Mouse (Mus musculus): ENCODE data around the gene Ndufv3.
A peak's percentile ranks its signal among the peaks of the same experiment; 100 is the strongest.

The Ndufv3 gene

GRCm38 (mm10) chr17:31519946-31520838 lies at the start of gene Ndufv3, which contains the start of gene Wdr4:
Gene Ndufv3 (plus strand): TSS chr17:31520115.
Gene Wdr4 (minus strand): TSS chr17:31519980.
- Histone ChIP-seq H3K4me3 (replicated peaks; ENCODE audit: low read length) (peak within 1 kb of the TSS; percentile 97), H3K36me3 (ENCODE audit: insufficient read depth, low read length) (peaks cover 40% of the 10 kb centered on the region), H3K27me3 (ENCODE audit: insufficient read depth, low read length) (no peaks in the 10 kb centered on the region), H3K4me1 (replicated peaks; ENCODE audit: low read depth, low read length) (peaks cover 52% of the 10 kb centered on the region), H3K9me3 (ENCODE audit: low read length) (no peaks in the 10 kb centered on the region)
- TF ChIP-seq POU5F1 (IDR thresholded peaks at IDR 0.05; ENCODE audit: borderline replicate concordance, low read length) (no peak), CTCF (conservative IDR thresholded peaks at IDR 0.05; ENCODE audit: low read length) (0 out of 2 replicates have a peak, but pooled peaks have one; percentile 2), NANOG (IDR thresholded peaks at IDR 0.05; ENCODE audit: borderline replicate concordance, low read length) (no peak)

- TF ChIP-seq POU5F1 (IDR thresholded peaks at IDR 0.05; ENCODE audit: borderline replicate concordance, low read length) (no peak), CTCF (conservative IDR thresholded peaks at IDR 0.05; ENCODE audit: low read length) (no peak), NANOG (IDR thresholded peaks at IDR 0.05; ENCODE audit: borderline replicate concordance, low read length) (no peak)
- H3K9me3 ChIP-seq (ENCODE audit: low read length) = no peaks in the 10 kb centered on the region
Observed at GRCm38 (mm10) chr17:31470766-31471418, 49.0 kb upstream of the Ndufv3 start.

GRCm38 (mm10) chr17:31474388-31474787 lies 45.5 kb upstream of the Ndufv3 start:
- peaks cover 24% of the 10 kb centered on the region for H3K4me1 ChIP-seq (replicated peaks; ENCODE audit: low read depth, low read length)
- no peaks in the 10 kb centered on the region for H3K36me3 ChIP-seq (ENCODE audit: insufficient read depth, low read length)
- TF ChIP-seq POU5F1 (IDR thresholded peaks at IDR 0.05; ENCODE audit: borderline replicate concordance, low read length) = no peak
- no peak for TF ChIP-seq NANOG (IDR thresholded peaks at IDR 0.05; ENCODE audit: borderline replicate concordance, low read length)
- no peak overlapping the region for H3K4me3 ChIP-seq (replicated peaks; ENCODE audit: low read length)
- H3K9me3 ChIP-seq (ENCODE audit: low read length) = no peaks in the 10 kb centered on the region
- H3K27me3 ChIP-seq (ENCODE audit: insufficient read depth, low read length) = no peaks in the 10 kb centered on the region

More at GRCm38 (mm10) chr17:31470766-31471418, 49.0 kb upstream of the Ndufv3 start:
- peaks cover 26% of the 10 kb centered on the region for H3K4me1 ChIP-seq (replicated peaks; ENCODE audit: low read depth, low read length)
- no peaks in the 10 kb centered on the region for H3K36me3 ChIP-seq (ENCODE audit: insufficient read depth, low read length)
- no peaks in the 10 kb centered on the region for H3K27me3 ChIP-seq (ENCODE audit: insufficient read depth, low read length)
- no peak overlapping the region for H3K4me3 ChIP-seq (replicated peaks; ENCODE audit: low read length)

- Histone ChIP-seq H3K36me3 (ENCODE audit: insufficient read depth, low read length) (no peaks in the 10 kb centered on the region), H3K4me3 (replicated peaks; ENCODE audit: low read length) (peak overlapping the region; percentile 56), H3K9me3 (ENCODE audit: low read length) (no peaks in the 10 kb centered on the region), H3K27me3 (ENCODE audit: insufficient read depth, low read length) (no peaks in the 10 kb centered on the region), H3K4me1 (replicated peaks; ENCODE audit: low read depth, low read length) (peaks cover 31% of the 10 kb centered on the region)
- peak; percentile 46; the same call in 1 of the 2 replicates for TF ChIP-seq POU5F1 (IDR thresholded peaks at IDR 0.05; ENCODE audit: borderline replicate concordance, low read length)
- TF ChIP-seq CTCF (conservative IDR thresholded peaks at IDR 0.05; ENCODE audit: low read length) = no peak
Observed at GRCm38 (mm10) chr17:31478606-31479005, 41.3 kb upstream of the Ndufv3 start.

GRCm38 (mm10) chr17:31479108-31479844 lies 40.6 kb upstream of the Ndufv3 start:
- peak overlapping the region; percentile 56 for H3K4me3 ChIP-seq (replicated peaks; ENCODE audit: low read length)
- no peaks in the 10 kb centered on the region for H3K36me3 ChIP-seq (ENCODE audit: insufficient read depth, low read length)
- TF ChIP-seq NANOG (IDR thresholded peaks at IDR 0.05; ENCODE audit: borderline replicate concordance, low read length) = no peak
- no peak for TF ChIP-seq POU5F1 (IDR thresholded peaks at IDR 0.05; ENCODE audit: borderline replicate concordance, low read length)
- no peak for TF ChIP-seq CTCF (conservative IDR thresholded peaks at IDR 0.05; ENCODE audit: low read length)
- H3K4me1 ChIP-seq (replicated peaks; ENCODE audit: low read depth, low read length) = peaks cover 34% of the 10 kb centered on the region
- H3K27me3 ChIP-seq (ENCODE audit: insufficient read depth, low read length) = no peaks in the 10 kb centered on the region
- H3K9me3 ChIP-seq (ENCODE audit: low read length) = no peaks in the 10 kb centered on the region

GRCm38 (mm10) chr17:31486616-31487198 lies 33.2 kb upstream of the Ndufv3 start:
- no peak for TF ChIP-seq POU5F1 (IDR thresholded peaks at IDR 0.05; ENCODE audit: borderline replicate concordance, low read length)
- TF ChIP-seq CTCF (conservative IDR thresholded peaks at IDR 0.05; ENCODE audit: low read length) = no peak

GRCm38 (mm10) chr17:31487433-31488060 lies 32.4 kb upstream of the Ndufv3 start:
- no peak overlapping the region for H3K4me3 ChIP-seq (replicated peaks; ENCODE audit: low read length)
- peaks cover 44% of the 10 kb centered on the region for H3K4me1 ChIP-seq (replicated peaks; ENCODE audit: low read depth, low read length)
- H3K9me3 ChIP-seq (ENCODE audit: low read length) = no peaks in the 10 kb centered on the region
- peaks cover 3% of the 10 kb centered on the region; the same call in 1 of the 2 replicates for H3K27me3 ChIP-seq (ENCODE audit: insufficient read depth, low read length)
- H3K36me3 ChIP-seq (ENCODE audit: insufficient read depth, low read length) = no peaks in the 10 kb centered on the region
- TF ChIP-seq NANOG (IDR thresholded peaks at IDR 0.05; ENCODE audit: borderline replicate concordance, low read length) (no peak), POU5F1 (IDR thresholded peaks at IDR 0.05; ENCODE audit: borderline replicate concordance, low read length) (no peak), CTCF (conservative IDR thresholded peaks at IDR 0.05; ENCODE audit: low read length) (no peak)

More at GRCm38 (mm10) chr17:31486616-31487198, 33.2 kb upstream of the Ndufv3 start:
- Histone ChIP-seq H3K9me3 (ENCODE audit: low read length) (no peaks in the 10 kb centered on the region), H3K36me3 (ENCODE audit: insufficient read depth, low read length) (no peaks in the 10 kb centered on the region), H3K27me3 (ENCODE audit: insufficient read depth, low read length) (peaks cover 3% of the 10 kb centered on the region; the same call in 1 of the 2 replicates), H3K4me1 (replicated peaks; ENCODE audit: low read depth, low read length) (peaks cover 46% of the 10 kb centered on the region), H3K4me3 (replicated peaks; ENCODE audit: low read length) (no peak overlapping the region)

All from E14TG2a.4 (cell line).